Comparison of ENCODE assay signal across 8 mouse cellular contexts in genomic region chr15:80015211-80015952, GRCm38 (mm10). TPM values are rescaled to one million over a fixed set of nuclear protein-coding genes. Genes with fewer than 3 reads are reported as not detected.
DNase-seq lines count a peak whose midpoint lies in the region; ATAC-seq and TF ChIP-seq lines count a peak whose summit lies in the region.

No protein-coding gene starts in this region.

- peaks cover 29% of the 10 kb centered on the region for H3K79me2 ChIP-seq in myocyte (ENCODE audit: control insufficient read depth, insufficient read depth)

- peak overlapping the region; percentile 66 for H3K4me3 ChIP-seq in kidney, embryonic 15.5 days (replicated peaks)
- peak overlapping the region; percentile 59; the same call in 1 of the 2 replicates for H3K4me3 ChIP-seq in embryonic facial prominence, embryonic 14.5 days (ENCODE audit: low read depth, low read length)
- peak overlapping the region; percentile 68 for H3K4me3 ChIP-seq in intestine, embryonic 15.5 days (replicated peaks)
- H3K4me3 ChIP-seq in myocyte = peak overlapping the region; percentile 92

- H3K27ac ChIP-seq in kidney, embryonic 15.5 days = 0 out of 2 replicates have a peak overlapping the region, but pooled peaks have one; percentile 81
- H3K27ac ChIP-seq in embryonic facial prominence, embryonic 14.5 days (replicated peaks; ENCODE audit: low read depth, low read length) = no peak overlapping the region
- peak overlapping the region; percentile 93; the same call in 1 of the 2 replicates for H3K27ac ChIP-seq in intestine, embryonic 15.5 days

- peak overlapping the region; percentile 71; the same call in 1 of the 2 replicates for H3K9ac ChIP-seq in kidney, embryonic 15.5 days
- H3K9ac ChIP-seq in embryonic facial prominence, embryonic 14.5 days (ENCODE audit: low read depth, low read length) = no peak overlapping the region
- H3K9ac ChIP-seq in intestine, embryonic 15.5 days = peak overlapping the region; percentile 79; the same call in 1 of the 2 replicates

- H3K36me3 ChIP-seq in kidney, embryonic 15.5 days = no peaks in the 10 kb centered on the region
- H3K36me3 ChIP-seq in embryonic facial prominence, embryonic 14.5 days (ENCODE audit: control insufficient read depth, insufficient read depth, low read length) = no peaks in the 10 kb centered on the region
- H3K36me3 ChIP-seq in intestine, embryonic 15.5 days = no peaks in the 10 kb centered on the region
- no peaks in the 10 kb centered on the region for H3K36me3 ChIP-seq in myocyte (ENCODE audit: control insufficient read depth, insufficient read depth)

- peak overlapping the region; percentile 96 for H3K4me2 ChIP-seq in kidney, embryonic 15.5 days
- peak overlapping the region; percentile 99 for H3K4me2 ChIP-seq in embryonic facial prominence, embryonic 14.5 days (ENCODE audit: low read depth, low read length)
- peak overlapping the region; percentile 92 for H3K4me2 ChIP-seq in intestine, embryonic 15.5 days (replicated peaks)
- peak overlapping the region; percentile 93 for H3K4me2 ChIP-seq in myocyte (ENCODE audit: low read depth)

- no peak for ATAC-seq in kidney, embryonic 15.5 days (replicated peaks; ENCODE audit: low FRiP score)
- no peak for ATAC-seq in embryonic facial prominence, embryonic 14.5 days (ENCODE audit: low read depth)
- no peak for ATAC-seq in intestine, embryonic 15.5 days

- no peak overlapping the region for H3ac ChIP-seq in myocyte (ENCODE audit: control insufficient read depth, insufficient read length)

- no peak for TF ChIP-seq POLR2A in myocyte (IDR thresholded peaks at IDR 0.05; ENCODE audit: insufficient read length, low read depth)

- H3K9me3 ChIP-seq in kidney, embryonic 15.5 days (replicated peaks) = no peaks in the 10 kb centered on the region
- no peaks in the 10 kb centered on the region for H3K9me3 ChIP-seq in embryonic facial prominence, embryonic 14.5 days (ENCODE audit: control insufficient read depth, low read length)
- no peaks in the 10 kb centered on the region for H3K9me3 ChIP-seq in intestine, embryonic 15.5 days

- DNase-seq in kidney, postnatal 10 days = no peak
- no peak for DNase-seq in embryonic facial prominence, embryonic 14.5 days (ENCODE audit: low spot score)
- no peak for DNase-seq in spleen, postnatal 36 days (ENCODE audit: low spot score in 2 of 2)
- no peak for DNase-seq in cerebellum, postnatal 4 days (ENCODE audit: low spot score in 2 of 2)
- no peak for DNase-seq in gastrocnemius, adult 8-10 months (ENCODE audit: low spot score in 2 of 2)

- peaks cover 47% of the 10 kb centered on the region for H3K4me1 ChIP-seq in kidney, embryonic 15.5 days
- H3K4me1 ChIP-seq in embryonic facial prominence, embryonic 14.5 days (ENCODE audit: control insufficient read depth, insufficient read depth, low read length) = no peaks in the 10 kb centered on the region; the same call in 1 of the 2 replicates
- peaks cover 38% of the 10 kb centered on the region for H3K4me1 ChIP-seq in intestine, embryonic 15.5 days (replicated peaks)

- H3K27me3 ChIP-seq in kidney, embryonic 15.5 days = peaks cover 60% of the 10 kb centered on the region
- H3K27me3 ChIP-seq in embryonic facial prominence, embryonic 14.5 days (replicated peaks; ENCODE audit: control insufficient read depth, insufficient read depth, low read length) = peaks cover 61% of the 10 kb centered on the region
- H3K27me3 ChIP-seq in intestine, embryonic 15.5 days (replicated peaks) = peaks cover 52% of the 10 kb centered on the region
- no peaks in the 10 kb centered on the region for H3K27me3 ChIP-seq in myocyte (ENCODE audit: control insufficient read depth, insufficient read depth, insufficient read length)

- WGBS in kidney, embryonic 15.5 days = 67% methylated on average over 7 of the region's 7 CpGs
- WGBS in embryonic facial prominence, embryonic 14.5 days = 63% methylated on average over 7 of the region's 7 CpGs
- WGBS in intestine, embryonic 15.5 days = 72% methylated on average over 7 of the region's 7 CpGs

TF ChIP-seq in myocyte, 11 proteins besides CTCF, POLR2A, EP300 and RAD21:
- no peak for TF ChIP-seq REST (IDR thresholded peaks at IDR 0.05; ENCODE audit: insufficient read depth, insufficient read length)
- peak in 1 of 3 experiments; percentile 20 for TF ChIP-seq MYOG (IDR thresholded peaks at IDR 0.05; ENCODE audit: control insufficient read depth in 1 of 3, insufficient read depth in 1 of 3, insufficient read length in 2 of 3, low read depth in 2 of 3)
- TF ChIP-seq E2F4 (IDR thresholded peaks at IDR 0.05; ENCODE audit: insufficient read depth) = no peak
- peak in 1 of 3 experiments; percentile 17 for TF ChIP-seq MYOD1 (IDR thresholded peaks at IDR 0.05; ENCODE audit: control insufficient read depth in 1 of 3, insufficient read length in 2 of 3, low read depth in 2 of 3)

RNA-seq across cellular contexts. Expression of gene Pdgfb, which starts 0.6 kb away (rescaled TPM):
- 3.8 and 5.1 TPM in 2 replicates for polyA plus RNA-seq in kidney, embryonic 15.5 days (2015; fragmentation: Nextera tagmentation; extraction: Ambion mirVana)
- 6.1 and 6.7 TPM in 2 replicates for polyA plus RNA-seq in embryonic facial prominence, embryonic 14.5 days (2014; fragmentation: Nextera tagmentation; extraction: Ambion mirVana)
- polyA plus RNA-seq in intestine, embryonic 15.5 days (2015; fragmentation: Nextera tagmentation; extraction: Ambion mirVana) = 7.2 and 8.3 TPM in 2 replicates
- 21.7 TPM for polyA plus RNA-seq in myocyte (2012; fragmentation: generic; extraction: Trizol)
- 10 to 100 TPM in 3 of 4 experiments, 1 to 10 TPM in 1; 8.3 to 16.9 (median 12.9) TPM for total RNA-seq in gastrocnemius, adult 8-10 months (2022)

RNA-seq across cellular contexts. Expression of gene Cbx7, which starts 44.5 kb away (rescaled TPM):
- polyA plus RNA-seq in kidney, embryonic 15.5 days (2015; fragmentation: Nextera tagmentation; extraction: Ambion mirVana) = 2.9 and 3.0 TPM in 2 replicates
- 1.5 and 1.8 TPM in 2 replicates for polyA plus RNA-seq in embryonic facial prominence, embryonic 14.5 days (2014; fragmentation: Nextera tagmentation; extraction: Ambion mirVana)
- 3.9 and 4.6 TPM in 2 replicates for polyA plus RNA-seq in intestine, embryonic 15.5 days (2015; fragmentation: Nextera tagmentation; extraction: Ambion mirVana)
- polyA plus RNA-seq in myocyte (2012; fragmentation: generic; extraction: Trizol) = 4.7 TPM
- 10 to 100 TPM; 19.1 to 26.4 (median 20.8) TPM for total RNA-seq in gastrocnemius, adult 8-10 months (2022)
